In genomic region chr17:78354871-78355270, GRCm38 (mm10) we compare ENCODE assay signal across 21 mouse cellular contexts.
DNase-seq lines count a peak whose midpoint lies in the region; ATAC-seq and TF ChIP-seq lines count a peak whose summit lies in the region.
"Had no signal": no experiment of that assay in that cellular context is flagged by ENCODE, and none has a peak within 500 bp of the region (broad histone marks: within the 10 kb centered on the region; RNA-seq: fewer than 3 reads in every experiment).

No protein-coding gene starts in this region.

- no peaks in the 10 kb centered on the region for H3K27me3 ChIP-seq in heart, postnatal 0 days (ENCODE audit: control insufficient read depth, insufficient read depth, low read length)
- H3K27me3 ChIP-seq in heart, embryonic 12.5 days (replicated peaks): no peaks in the 10 kb centered on the region
- H3K27me3 ChIP-seq: limb, embryonic 13.5 days; liver, embryonic 13.5 days; Patski had no signal

- H3K4me3 ChIP-seq in gastrocnemius, adult 2 months: peak overlapping the region; percentile 3; the same call in 1 of the 2 replicates
- no peak overlapping the region for H3K4me3 ChIP-seq in heart, postnatal 0 days (ENCODE audit: low read depth, low read length)
- H3K4me3 ChIP-seq in heart, embryonic 12.5 days: no peak overlapping the region
- H3K4me3 ChIP-seq: layer of hippocampus, adult 2 months; limb, embryonic 13.5 days; liver, embryonic 13.5 days had no signal

- peak overlapping the region; percentile 66 for H3K27ac ChIP-seq in gastrocnemius, adult 2 months
- peak overlapping the region; percentile 72 for H3K27ac ChIP-seq in heart, postnatal 0 days (ENCODE audit: low read depth)
- no peak overlapping the region for H3K27ac ChIP-seq in heart, embryonic 12.5 days (ENCODE audit: poor library complexity, severe bottlenecking)
- H3K27ac ChIP-seq: layer of hippocampus, adult 2 months; limb, embryonic 13.5 days; liver, embryonic 13.5 days had no signal

- no peak for TF ChIP-seq EP300 in heart, postnatal 0 days (IDR thresholded peaks at IDR 0.05; ENCODE audit: low read depth)

- peaks cover 12% of the 10 kb centered on the region; the same call in 1 of the 2 replicates for H3K4me1 ChIP-seq in heart, postnatal 0 days (ENCODE audit: control insufficient read depth, insufficient read depth)
- H3K4me1 ChIP-seq in heart, embryonic 12.5 days (replicated peaks): peaks cover 32% of the 10 kb centered on the region

- intact Hi-C loops in gastrocnemius, adult 2 months (cut with DNase I): no loop called here

- DNase-seq in gastrocnemius, adult 2 months: no peak
- DNase-seq in gastrocnemius, postnatal 4 days (ENCODE audit: low spot score in 2 of 2): no peak
- DNase-seq in heart, postnatal 0 days (ENCODE audit: low spot score): no peak
- DNase-seq in retina, postnatal 1 day: peak; percentile 38
- no peak for DNase-seq in retina, embryonic 14.5 days (ENCODE audit: low spot score)
- no peak for DNase-seq in embryo, embryonic 10.5 days (ENCODE audit: low spot score)
- DNase-seq: adrenal gland, adult 8-10 months; cerebellum, adult 9-11 months; kidney, adult 8-10 months; kidney, postnatal 14 days; layer of hippocampus, postnatal 36 days; liver, embryonic 13.5 days; lung, embryonic 14.5 days; lung, postnatal 36 days; thymus, postnatal 14 days had no signal

- H3K9ac ChIP-seq in heart, postnatal 0 days (replicated peaks; ENCODE audit: low read depth, low read length): no peak overlapping the region
- no peak overlapping the region for H3K9ac ChIP-seq in heart, embryonic 12.5 days
- H3K9ac ChIP-seq: limb, embryonic 13.5 days; liver, embryonic 13.5 days; lung, embryonic 14.5 days had no signal

- no peaks in the 10 kb centered on the region for H3K9me3 ChIP-seq in heart, postnatal 0 days (replicated peaks; ENCODE audit: control insufficient read depth, low read length)
- H3K9me3 ChIP-seq in heart, embryonic 12.5 days (replicated peaks): no peaks in the 10 kb centered on the region
- H3K9me3 ChIP-seq: limb, embryonic 13.5 days; liver, embryonic 13.5 days had no signal

- no peak for TF ChIP-seq CTCF in gastrocnemius, adult 2 months (IDR thresholded peaks at IDR 0.05)
- TF ChIP-seq CTCF in heart, postnatal 0 days (IDR thresholded peaks at IDR 0.05; ENCODE audit: low read depth): no peak

- WGBS in heart, postnatal 0 days: 66% methylated on average over 12 of the region's 12 CpGs
- 78% methylated on average over 12 of the region's 12 CpGs for whole genome bisulfite sequencing in heart, embryonic 12.5 days

- peaks cover 13% of the 10 kb centered on the region for H3K36me3 ChIP-seq in heart, postnatal 0 days (replicated peaks; ENCODE audit: control insufficient read depth, insufficient read depth, low read length)
- peaks cover 10% of the 10 kb centered on the region for H3K36me3 ChIP-seq in heart, embryonic 12.5 days
- H3K36me3 ChIP-seq: liver, embryonic 13.5 days had no signal

- ATAC-seq in heart, postnatal 0 days (ENCODE audit: insufficient read depth, low read depth): no peak
- ATAC-seq in heart, embryonic 12.5 days (ENCODE audit: insufficient number of reproducible peaks, low FRiP score): no peak
- ATAC-seq: CD4-positive, CD25-positive, alpha-beta regulatory T cell, adult 4 months; inflammation-experienced regulatory T-cells, adult 6 months; Patski had no signal

- peak overlapping the region; percentile 24; the same call in 1 of the 2 replicates for H3K4me2 ChIP-seq in heart, postnatal 0 days (ENCODE audit: low read depth, low read length)
- H3K4me2 ChIP-seq in heart, embryonic 12.5 days: no peak overlapping the region
- H3K4me2 ChIP-seq: limb, embryonic 13.5 days; liver, embryonic 13.5 days; lung, embryonic 14.5 days had no signal
